Mouse (Mus musculus) embryonic facial prominence, embryonic 10.5 days (tissue): ENCODE data around the gene Gm2115. TPM values are rescaled to one million over a fixed set of nuclear protein-coding genes. Genes with fewer than 3 reads are reported as not detected.

Experiments used
- DNase-seq: peaks from one replicate; pipeline ENCODE4 v3.0.0-alpha.2; 2017; ENCODE audit warnings: low spot score
- H3K27ac ChIP-seq: fragments of 300-500 bp; sonication (generic); replicated peaks from 2 replicates; pipeline ENCODE4 v1.5.1; 2016; ENCODE audit warnings: mild to moderate bottlenecking
- H3K27me3 ChIP-seq: fragments of 300-500 bp; sonication (generic); replicated peaks from 2 replicates; pipeline ENCODE4 v1.6.1; 2016; ENCODE audit warnings: low read depth, mild to moderate bottlenecking; ENCODE audit not compliant: poor library complexity, severe bottlenecking
- H3K36me3 ChIP-seq: fragments of 300-500 bp; sonication (generic); replicated peaks from 2 replicates; pipeline ENCODE4 v1.6.1; 2016; ENCODE audit warnings: mild to moderate bottlenecking, moderate library complexity
- H3K4me1 ChIP-seq: fragments of 300-500 bp; sonication (generic); 2 replicates; pipeline ENCODE4 v1.6.1; 2016
- H3K4me3 ChIP-seq: fragments of 300-500 bp; sonication (generic); 2 replicates; pipeline ENCODE4 v1.5.1; 2016; ENCODE audit warnings: mild to moderate bottlenecking, moderate library complexity
- H3K9me3 ChIP-seq: fragments of 300-500 bp; sonication (generic); 2 replicates; pipeline ENCODE4 v1.6.1; 2016; ENCODE audit warnings: mild to moderate bottlenecking
- WGBS: fragments of 180-500 bp; shearing (Covaris S2); methylation state at CpG from one replicate; pipeline ENCODE4 v1.1.7; 2016; 5-methylcytosine and 5-hydroxymethylcytosine counted together
- polyA plus RNA-seq: library from polyadenylated mRNA; unstranded; fragments of >200 nt; fragmentation: Nextera tagmentation; extraction: Ambion mirVana; gene quantifications from 2 replicates; pipeline ENCODE4 v1.2.1, GENCODE M21; 2016

Gene Gm2115
- 0.02 TPM in 1 of 2 replicates, not detected in the other for polyA plus RNA-seq

- Histone ChIP-seq H3K27ac (peak within 1 kb of the TSS; percentile 59), H3K27me3 (peaks cover 41% of the 10 kb centered on the region), H3K4me1 (peaks cover 10% of the 10 kb centered on the region), H3K9me3 (no peaks in the 10 kb centered on the region), H3K36me3 (no peaks in the 10 kb centered on the region), H3K4me3 (peak within 1 kb of the TSS; percentile 64)
- DNase-seq, result peak; percentile 68
- WGBS, result 1% methylated on average over 52 of the region's 52 CpGs
Observed at GRCm38 (mm10) chr7:84528796-84529533, at the start of gene Gm2115. Gene Gm2115, plus strand, starts transcription at chr7:84528954.

GRCm38 (mm10) chr7:84483447-84484407 lies 45.0 kb upstream of the Gm2115 start:
- 69% methylated on average over 3 of the region's 3 CpGs for WGBS
- Histone ChIP-seq H3K27me3 (no peaks in the 10 kb centered on the region), H3K4me1 (no peaks in the 10 kb centered on the region), H3K9me3 (no peaks in the 10 kb centered on the region), H3K27ac (no peak overlapping the region), H3K36me3 (no peaks in the 10 kb centered on the region), H3K4me3 (no peak overlapping the region)
- DNase-seq, result no peak

- WGBS, result 78% methylated on average over 2 of the region's 2 CpGs
- H3K4me1 ChIP-seq, result no peaks in the 10 kb centered on the region
- H3K9me3 ChIP-seq, result no peaks in the 10 kb centered on the region
Observed at GRCm38 (mm10) chr7:84486485-84486884, 42.3 kb upstream of the Gm2115 start.

GRCm38 (mm10) chr7:84503163-84503562 lies 25.6 kb upstream of the Gm2115 start:
- no peaks in the 10 kb centered on the region for H3K4me1 ChIP-seq
- WGBS, result 100% methylated on average over 1 of the region's 1 CpGs
- H3K27me3 ChIP-seq, result no peaks in the 10 kb centered on the region
- DNase-seq, result no peak
- H3K36me3 ChIP-seq, result no peaks in the 10 kb centered on the region
- no peaks in the 10 kb centered on the region for H3K9me3 ChIP-seq
- H3K27ac ChIP-seq, result no peak overlapping the region
- no peak overlapping the region for H3K4me3 ChIP-seq

More at GRCm38 (mm10) chr7:84486485-84486884, 42.3 kb upstream of the Gm2115 start:
- DNase-seq, result no peak
- no peaks in the 10 kb centered on the region for H3K27me3 ChIP-seq
- no peak overlapping the region for H3K27ac ChIP-seq
- no peak overlapping the region for H3K4me3 ChIP-seq
- H3K36me3 ChIP-seq, result no peaks in the 10 kb centered on the region

- no peaks in the 10 kb centered on the region for H3K9me3 ChIP-seq
Observed at GRCm38 (mm10) chr7:84518533-84519198, 10.1 kb upstream of the Gm2115 start.

GRCm38 (mm10) chr7:84521329-84521728 lies 7.4 kb upstream of the Gm2115 start:
- WGBS, result 81% methylated on average over 1 of the region's 1 CpGs
- no peak for DNase-seq

More at GRCm38 (mm10) chr7:84518533-84519198, 10.1 kb upstream of the Gm2115 start:
- Histone ChIP-seq H3K4me3 (no peak overlapping the region), H3K27me3 (no peaks in the 10 kb centered on the region), H3K27ac (no peak overlapping the region), H3K4me1 (no peaks in the 10 kb centered on the region), H3K36me3 (no peaks in the 10 kb centered on the region)
- no peak for DNase-seq

GRCm38 (mm10) chr7:84522426-84522825 lies 6.3 kb upstream of the Gm2115 start:
- H3K4me1 ChIP-seq, result no peaks in the 10 kb centered on the region
- no peaks in the 10 kb centered on the region for H3K36me3 ChIP-seq
- WGBS, result 37% methylated on average over 1 of the region's 1 CpGs
- DNase-seq, result no peak
- H3K27me3 ChIP-seq, result peaks cover 8% of the 10 kb centered on the region
- no peak overlapping the region for H3K27ac ChIP-seq
- H3K9me3 ChIP-seq, result no peaks in the 10 kb centered on the region
- no peak overlapping the region for H3K4me3 ChIP-seq

More at GRCm38 (mm10) chr7:84521329-84521728, 7.4 kb upstream of the Gm2115 start:
- Histone ChIP-seq H3K9me3 (no peaks in the 10 kb centered on the region), H3K27me3 (no peaks in the 10 kb centered on the region), H3K36me3 (no peaks in the 10 kb centered on the region), H3K4me1 (no peaks in the 10 kb centered on the region), H3K4me3 (no peak overlapping the region), H3K27ac (no peak overlapping the region)

GRCm38 (mm10) chr7:84526171-84526570 lies 2.6 kb upstream of the Gm2115 start:
- H3K27me3 ChIP-seq, result peaks cover 41% of the 10 kb centered on the region
- no peak overlapping the region for H3K4me3 ChIP-seq
- H3K27ac ChIP-seq, result no peak overlapping the region
- DNase-seq, result no peak
- H3K9me3 ChIP-seq, result no peaks in the 10 kb centered on the region
- H3K4me1 ChIP-seq, result peaks cover 10% of the 10 kb centered on the region
- WGBS, result 42% methylated on average over 1 of the region's 1 CpGs
- no peaks in the 10 kb centered on the region for H3K36me3 ChIP-seq

- H3K4me1 ChIP-seq, result peaks cover 10% of the 10 kb centered on the region
- no peaks in the 10 kb centered on the region for H3K9me3 ChIP-seq
- WGBS, result 92% methylated on average over 1 of the region's 1 CpGs
- peaks cover 29% of the 10 kb centered on the region for H3K27me3 ChIP-seq
- DNase-seq, result no peak
- H3K4me3 ChIP-seq, result no peak overlapping the region
- no peaks in the 10 kb centered on the region for H3K36me3 ChIP-seq
- H3K27ac ChIP-seq, result no peak overlapping the region
Observed at GRCm38 (mm10) chr7:84532795-84533194, 4.0 kb downstream of the Gm2115 start.

- Histone ChIP-seq H3K27me3 (peaks cover 11% of the 10 kb centered on the region), H3K36me3 (no peaks in the 10 kb centered on the region), H3K4me1 (no peaks in the 10 kb centered on the region), H3K4me3 (no peak overlapping the region), H3K9me3 (no peaks in the 10 kb centered on the region), H3K27ac (no peak overlapping the region)
- DNase-seq, result no peak
- 56% methylated on average over 3 of the region's 3 CpGs for WGBS
Observed at GRCm38 (mm10) chr7:84534632-84535031, 5.9 kb downstream of the Gm2115 start.

GRCm38 (mm10) chr7:84544946-84545345 lies 16.2 kb downstream of the Gm2115 start:
- DNase-seq, result no peak
- no peak overlapping the region for H3K27ac ChIP-seq
- no peaks in the 10 kb centered on the region for H3K9me3 ChIP-seq
- H3K27me3 ChIP-seq, result no peaks in the 10 kb centered on the region
- H3K4me3 ChIP-seq, result no peak overlapping the region
- 82% methylated on average over 4 of the region's 4 CpGs for WGBS
- H3K4me1 ChIP-seq, result no peaks in the 10 kb centered on the region
- no peaks in the 10 kb centered on the region for H3K36me3 ChIP-seq

GRCm38 (mm10) chr7:84546667-84547066 lies 17.9 kb downstream of the Gm2115 start:
- Histone ChIP-seq H3K9me3 (no peaks in the 10 kb centered on the region), H3K4me1 (no peaks in the 10 kb centered on the region), H3K27ac (no peak overlapping the region), H3K36me3 (no peaks in the 10 kb centered on the region), H3K27me3 (no peaks in the 10 kb centered on the region), H3K4me3 (no peak overlapping the region)
- WGBS, result 80% methylated on average over 4 of the region's 4 CpGs
- DNase-seq, result no peak
